Mouse (Mus musculus) liver, embryonic 14.5 days (tissue): ENCODE data around the gene Zfp799.

Experiments used
- CTCF ChIP-seq: IDR thresholded peaks from 2 replicates; pipeline ENCODE4 v1.5.1; 2016; ENCODE audit warnings: antibody characterized with exemption, low read depth, control low read depth
- EP300 ChIP-seq: IDR thresholded peaks from 2 replicates; pipeline ENCODE4 v1.6.1; 2016; ENCODE audit warnings: antibody characterized with exemption, low read depth

DNA sequence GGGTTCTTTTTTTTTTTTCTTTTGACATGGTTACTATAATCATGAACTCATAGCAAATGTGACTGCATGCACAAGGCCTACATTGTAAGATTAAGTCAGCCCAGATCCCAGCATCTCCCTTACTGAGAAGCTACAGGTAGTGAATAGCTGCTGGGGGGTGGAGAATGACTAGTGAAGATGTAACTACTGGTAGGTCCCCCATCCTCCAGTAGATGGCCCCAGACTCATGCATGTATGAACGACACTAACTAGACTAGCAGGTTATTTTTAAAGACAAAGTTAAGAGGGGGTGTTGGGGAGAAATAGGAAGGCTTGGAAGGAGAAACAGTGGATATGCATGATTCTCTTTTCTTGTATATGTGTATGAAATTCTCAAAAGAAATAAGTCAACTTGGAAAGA lies 58.8 kb downstream of the Zfp799 start:
- no peak for TF ChIP-seq EP300
- TF ChIP-seq CTCF: 0 out of 2 replicates have a peak, but pooled peaks have one; percentile 19
